Mouse (Mus musculus) layer of hippocampus, adult 18-20 months (tissue): ENCODE measurements at regions not wholly inside any gene's neighbourhood (a gene's known extent, or its start where the extent isn't known, plus 50 kb on each side); places are given as distances from the start of the nearest gene placed in this dataset.

Experiments used
- DNase-seq, 2 experiments: peaks; one replicate each; pipeline ENCODE4 v3.0.0; 2022; ENCODE audit warnings: low spot score in 2 of 2

DNA sequence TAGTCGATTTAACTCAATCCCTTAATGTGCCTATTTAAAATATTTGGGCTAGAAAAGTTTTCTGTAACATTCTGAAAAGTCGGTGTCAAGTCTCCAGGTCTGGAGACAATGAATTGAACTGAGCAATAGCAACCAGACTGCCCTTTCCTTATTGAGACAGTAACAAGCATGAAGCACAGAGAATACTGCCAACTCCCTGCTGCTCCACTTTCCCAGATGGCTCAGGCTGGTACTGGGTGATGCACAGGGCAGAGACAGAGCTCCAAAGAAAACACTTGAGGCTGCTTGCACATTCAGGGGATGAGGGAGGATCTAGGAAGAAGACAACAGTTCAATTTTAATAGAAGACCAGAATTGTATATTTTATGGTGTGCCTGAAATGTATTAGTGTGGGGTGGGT, 87.7 kb upstream of the Sorcs1 start:
- peak in 1 of 2 experiments; percentile 11 for DNase-seq
